Mouse (Mus musculus) gastrocnemius, adult 8-10 months (tissue): ENCODE data around the gene Msh2. TPM values are rescaled to one million over a fixed set of nuclear protein-coding genes. Genes with fewer than 3 reads are reported as not detected.
A peak's percentile ranks its signal among the peaks of the same experiment; 100 is the strongest.
"Not testable (repeated sequence)": the region's sequence is repeated elsewhere in the genome, so short reads cannot be mapped to it uniquely, and the experiment has no call there.

Source experiments
- DNase-seq, 2 experiments: peaks; one replicate each; pipeline ENCODE4 v3.0.0; 2022; ENCODE audit warnings: low spot score in 2 of 2
- total RNA-seq, 4 experiments: library from RNA; stranded (reverse); gene quantifications; 2 replicates each; pipeline ENCODE4 v1.2.4; 2022

Gene Msh2
- 10 to 100 TPM in 3 of 4 experiments, 1 to 10 TPM in 1; 9.7 to 14.3 (median 12.0) TPM for total RNA-seq

DNA sequence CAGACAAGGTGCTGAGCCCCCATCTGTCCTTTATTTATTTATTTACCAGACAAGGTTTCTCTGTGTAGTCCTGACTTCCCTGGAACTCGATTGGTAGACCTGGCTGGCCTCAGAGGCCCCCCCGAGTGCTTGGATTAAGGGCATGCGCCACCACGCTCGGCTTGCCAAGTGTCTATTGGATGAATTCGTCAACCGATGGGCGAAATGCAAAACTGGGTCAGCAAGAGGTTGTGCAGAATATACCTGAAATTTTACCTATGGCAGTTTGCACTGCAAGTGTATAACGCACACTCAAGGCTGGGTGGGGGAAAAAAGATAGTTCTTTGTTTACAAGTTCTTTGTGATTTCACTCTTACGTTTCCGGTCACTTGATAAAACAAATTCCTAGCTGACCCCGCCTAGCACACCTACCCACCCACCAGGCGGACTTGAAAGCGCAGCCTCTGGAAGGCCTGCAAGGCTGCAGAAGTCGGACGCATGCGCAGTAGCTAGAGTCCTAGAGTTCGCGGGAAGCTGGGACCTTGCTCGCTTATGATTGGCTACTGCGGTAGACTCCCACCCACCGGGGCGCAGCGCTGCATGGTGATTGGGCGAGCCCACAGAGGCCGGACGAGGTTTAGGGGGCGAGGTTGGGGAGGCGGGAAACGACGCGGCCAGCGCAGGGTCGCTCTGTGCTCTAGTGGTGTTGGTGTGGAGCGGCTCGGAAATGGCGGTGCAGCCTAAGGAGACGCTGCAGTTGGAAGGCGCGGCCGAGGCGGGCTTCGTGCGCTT, at the start of gene Msh2:
Msh2 (plus strand) TSS at position 441 of the 771 bp plus-strand sequence.
- peak; percentile 96 to 97 for DNase-seq

DNA sequence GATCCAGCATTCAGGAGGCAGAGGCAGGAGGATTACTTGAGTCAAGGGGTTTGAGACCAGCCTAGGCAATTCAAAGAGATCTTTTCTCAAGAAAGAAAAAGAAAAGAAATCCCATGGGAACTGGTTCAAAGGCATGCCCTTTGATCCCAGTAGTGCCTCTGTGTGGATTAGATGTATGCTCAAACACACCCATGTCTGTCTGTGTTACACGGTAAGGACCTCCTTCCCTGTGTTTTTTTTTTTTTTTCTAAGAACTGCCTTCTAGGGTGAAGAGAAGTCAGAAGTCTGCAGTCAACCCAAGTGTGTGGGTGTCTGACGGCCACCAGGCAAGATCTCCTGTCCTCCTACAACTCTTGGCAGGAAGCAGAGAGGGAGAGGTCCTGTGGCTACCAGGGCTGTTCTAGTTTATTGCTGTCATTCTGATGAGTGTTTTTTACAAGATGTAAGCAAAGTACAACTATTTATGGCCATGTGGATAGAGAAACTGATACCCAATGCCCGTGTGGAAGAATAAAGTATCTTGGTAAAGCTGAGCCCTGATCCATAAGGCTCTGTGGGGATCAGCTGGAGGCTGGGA, 46.5 kb upstream of the Msh2 start:
- DNase-seq = no peak

DNA sequence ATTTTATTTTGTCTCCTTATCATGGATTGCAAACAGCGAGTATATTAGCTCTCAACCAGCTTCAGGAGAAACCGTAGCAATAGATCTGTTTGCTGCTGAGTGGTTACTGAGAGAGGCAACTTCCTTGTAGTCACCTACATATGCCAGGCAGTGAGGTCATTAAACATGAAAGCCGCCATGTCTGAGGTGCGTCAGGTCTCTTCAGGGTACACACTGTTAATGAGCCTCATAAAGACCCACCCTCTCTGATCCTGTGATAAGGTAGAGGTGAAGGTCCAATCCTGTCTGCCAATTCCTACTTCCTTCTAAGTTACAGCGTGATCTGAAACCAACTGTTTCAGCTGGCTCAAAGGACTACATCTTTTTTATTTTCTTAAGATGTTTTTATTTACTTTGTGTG, 44.0 kb upstream of the Msh2 start:
- no peak for DNase-seq

DNA sequence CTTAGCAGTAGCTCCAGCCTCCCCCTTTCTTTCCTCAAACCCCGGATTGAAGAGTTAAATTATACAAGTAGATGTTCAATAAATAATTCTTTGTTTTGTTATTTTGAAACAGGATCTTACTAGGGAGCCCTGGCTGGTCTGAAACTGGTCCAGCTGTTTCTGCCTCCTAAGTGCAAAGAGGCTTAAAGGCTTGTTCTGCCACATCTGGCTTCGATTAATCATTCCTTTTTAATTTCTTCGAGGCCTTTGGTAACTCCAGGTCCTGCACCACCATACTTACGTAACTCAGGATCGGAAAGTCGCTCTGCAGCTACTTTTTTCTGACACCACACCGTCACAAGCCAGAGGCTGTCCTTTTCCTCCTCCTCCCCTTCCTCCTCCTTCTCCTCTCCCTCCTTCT, 43.4 kb upstream of the Msh2 start:
- DNase-seq = no peak

DNA sequence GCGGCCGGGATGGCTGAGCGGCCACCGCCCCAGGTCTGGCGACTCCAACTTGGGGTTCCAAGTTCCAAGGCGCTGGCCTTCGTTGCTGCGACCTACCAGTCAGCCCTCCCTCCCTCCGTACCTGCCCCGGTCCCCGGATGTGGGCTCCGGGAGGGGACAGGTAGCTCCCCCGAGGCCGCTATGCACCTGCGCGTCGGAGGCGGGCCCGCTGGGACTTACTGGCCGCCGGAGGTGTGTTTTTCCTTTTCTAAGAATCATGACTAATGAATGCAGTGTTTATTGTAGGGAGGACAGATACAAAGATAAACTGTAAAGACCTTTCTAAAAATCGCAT, 35.1 kb upstream of the Msh2 start:
- no peak for DNase-seq

DNA sequence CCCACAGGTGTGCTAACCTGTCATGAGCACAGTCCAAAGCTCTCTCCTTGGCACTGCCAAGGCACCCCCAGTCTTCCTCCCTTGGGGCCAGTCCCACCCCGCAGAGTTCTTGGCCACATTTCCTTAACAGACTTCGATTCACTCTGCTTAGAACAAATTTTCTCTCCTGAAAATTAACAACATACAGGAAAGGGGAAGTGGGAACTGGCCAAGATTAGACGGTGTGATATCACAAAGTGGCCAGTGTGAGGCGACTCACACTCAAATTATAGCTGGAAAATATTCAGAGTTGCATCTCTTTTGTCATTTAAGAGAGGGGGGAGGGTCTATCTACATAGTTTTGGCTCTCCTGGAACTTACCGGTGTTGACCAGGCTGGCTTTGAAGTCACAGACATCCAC, 32.9 kb upstream of the Msh2 start:
- no peak for DNase-seq

DNA sequence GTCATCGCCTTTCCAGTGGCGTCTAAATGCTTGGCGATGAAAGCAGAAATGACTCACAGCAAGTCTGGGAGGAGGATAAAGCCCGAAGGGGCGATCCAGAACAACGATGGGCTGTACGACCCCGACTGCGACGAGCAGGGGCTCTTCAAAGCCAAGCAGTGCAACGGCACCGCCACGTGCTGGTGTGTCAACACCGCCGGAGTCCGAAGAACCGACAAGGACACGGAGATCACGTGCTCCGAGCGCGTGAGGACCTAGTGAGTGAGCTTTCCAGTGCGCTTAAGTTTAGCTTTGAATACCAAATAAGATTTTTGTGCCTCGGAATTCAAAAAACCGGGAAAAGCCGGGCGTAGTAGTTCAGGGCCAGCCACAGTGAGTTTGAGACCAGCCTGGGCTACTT, 31.9 kb upstream of the Msh2 start:
- no peak for DNase-seq

DNA sequence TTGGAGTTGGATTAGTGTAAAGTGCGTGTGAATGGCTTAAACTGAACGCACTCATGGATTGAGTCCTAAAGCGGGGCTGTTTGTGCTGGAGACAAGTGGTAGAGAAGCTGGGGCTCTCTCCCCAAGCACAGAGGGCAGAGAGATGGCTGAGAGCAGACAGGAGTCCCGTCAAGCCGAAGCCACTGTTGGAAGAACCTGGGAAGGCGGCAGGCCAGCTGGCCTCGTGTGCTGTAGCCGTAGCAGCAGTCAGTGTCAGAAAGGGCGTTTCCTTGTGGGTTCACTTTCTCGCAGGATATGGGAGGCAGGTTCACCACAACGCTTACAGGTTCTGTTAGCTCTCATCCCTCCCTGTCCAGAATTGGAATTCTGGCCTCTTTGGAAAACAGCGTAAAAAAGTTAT, 31.1 kb upstream of the Msh2 start:
- no peak for DNase-seq

DNA sequence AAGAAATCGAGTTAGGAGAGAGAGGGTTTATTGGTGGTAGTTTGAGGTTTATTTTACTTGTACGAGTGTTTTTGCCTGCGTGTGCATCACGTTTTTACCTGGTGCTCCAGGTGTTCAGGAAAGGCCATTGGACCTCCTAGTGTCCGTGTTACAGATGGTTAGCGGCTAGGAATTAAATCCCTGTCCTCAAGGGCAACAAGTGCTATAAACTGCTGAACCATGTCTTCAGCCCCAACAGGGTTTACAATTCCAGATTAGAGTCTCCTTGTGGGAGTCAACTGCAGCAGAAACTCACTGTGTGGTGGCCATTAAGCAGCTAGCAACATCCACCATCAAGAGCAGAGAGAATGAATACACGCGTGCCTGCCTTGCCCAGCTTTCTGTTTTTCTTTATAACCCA, 29.4 kb upstream of the Msh2 start:
- DNase-seq = no peak

DNA sequence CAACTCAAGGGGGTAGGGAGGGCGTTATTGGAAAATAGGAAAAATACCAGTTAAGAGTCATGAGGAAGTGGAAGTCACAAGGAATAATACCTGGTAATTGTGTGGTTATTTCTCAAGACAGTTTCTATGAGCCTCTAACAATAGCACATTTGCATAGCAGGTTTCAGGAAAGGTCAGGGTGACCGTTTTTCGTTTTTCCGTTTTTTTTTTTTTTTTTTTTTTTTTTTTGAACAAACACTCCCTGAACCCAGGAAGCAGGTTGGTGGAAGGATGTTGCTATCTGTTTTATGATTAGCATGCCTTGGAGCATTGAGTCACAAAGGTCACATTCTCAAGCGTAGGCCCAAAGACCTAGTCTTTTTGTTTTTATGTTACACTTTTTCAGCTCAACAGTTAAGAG, 16.5 kb upstream of the Msh2 start:
- not testable (repeated sequence) for DNase-seq

DNA sequence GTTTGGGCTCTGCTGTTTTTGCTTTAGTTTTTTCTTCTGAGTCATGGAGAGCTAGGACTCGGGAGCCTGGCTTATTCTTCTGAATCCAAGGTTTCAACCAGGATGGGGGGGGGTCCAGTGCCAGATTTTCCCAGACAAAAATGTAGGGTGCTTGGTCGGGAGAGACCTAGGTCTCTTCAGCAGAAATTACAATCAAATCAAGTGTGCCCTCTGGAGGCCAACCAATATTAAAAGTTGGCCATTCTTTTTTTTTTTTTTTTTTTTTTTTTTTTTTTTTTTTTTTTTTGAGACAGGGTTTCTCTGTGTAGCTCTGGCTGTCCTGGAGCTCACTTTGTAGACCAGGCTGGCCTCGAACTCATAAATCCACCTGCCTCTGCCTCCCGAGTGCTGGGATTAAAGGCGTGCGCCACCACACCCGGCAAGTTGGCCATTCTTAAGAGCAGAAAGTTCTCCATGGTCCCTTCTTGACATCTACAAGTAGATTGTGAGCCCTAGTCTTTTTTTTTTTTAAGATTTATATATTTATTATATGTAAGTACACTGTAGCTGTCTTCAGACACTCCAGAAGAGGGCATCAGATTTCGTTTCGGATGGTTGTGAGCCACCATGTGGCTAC, 10.1 kb upstream of the Msh2 start:
- not testable (repeated sequence) for DNase-seq

DNA sequence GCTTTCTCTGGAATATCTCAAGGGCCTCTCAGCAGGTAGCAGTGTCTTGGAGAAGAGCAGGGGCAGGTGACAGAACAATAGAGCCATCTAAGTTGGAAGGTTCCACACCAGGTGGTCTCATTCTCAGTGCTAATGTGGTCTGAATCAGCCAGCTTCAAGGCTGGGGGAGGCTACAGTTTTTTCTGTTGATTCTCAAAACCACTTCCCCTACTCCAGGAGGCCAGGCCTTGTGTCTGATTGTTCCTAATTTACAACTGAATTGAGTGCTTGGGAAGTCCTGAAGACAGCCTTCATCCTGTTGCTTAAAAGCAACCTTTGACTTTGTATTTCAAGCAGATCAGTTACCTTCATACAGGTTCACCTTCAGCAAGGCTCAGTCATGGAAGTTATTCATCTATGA, 7.9 kb upstream of the Msh2 start:
- no peak for DNase-seq

DNA sequence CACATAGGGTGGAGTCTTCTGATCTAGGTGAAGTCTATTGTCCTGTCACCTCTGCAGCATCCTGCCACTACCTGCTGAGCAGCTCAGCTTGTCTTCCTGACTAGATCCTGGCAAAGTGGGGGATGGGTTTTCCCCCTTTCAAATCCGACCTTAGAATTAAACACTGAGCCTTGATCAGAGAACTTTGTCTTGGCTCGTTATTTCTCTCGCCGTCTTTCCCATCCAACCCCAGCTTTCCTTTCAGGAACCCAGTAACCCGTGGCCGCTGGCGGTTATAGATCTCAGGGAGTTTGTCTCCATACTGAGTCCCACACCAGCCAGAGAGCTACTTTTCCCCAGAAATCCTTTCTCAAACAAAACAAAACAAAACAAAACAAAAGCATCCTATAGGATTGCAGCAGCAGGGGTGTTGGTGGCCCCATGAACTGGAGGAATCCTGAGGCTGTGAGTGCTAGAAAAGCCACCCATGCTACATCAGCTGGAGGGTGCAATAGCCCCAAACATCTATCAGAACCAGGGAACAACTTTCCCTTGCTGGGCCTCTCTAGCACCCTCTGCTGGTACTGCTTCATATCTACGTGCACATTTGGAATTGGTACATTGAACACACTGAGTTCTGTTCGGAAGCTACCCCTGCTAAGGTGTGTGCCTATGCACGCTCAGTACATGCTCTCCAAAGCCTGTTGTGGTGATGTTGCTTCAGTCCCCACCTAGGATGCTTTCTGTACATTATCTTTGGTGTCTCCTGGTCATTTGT, 6.9 kb upstream of the Msh2 start:
- peak; percentile 6 to 16 for DNase-seq

DNA sequence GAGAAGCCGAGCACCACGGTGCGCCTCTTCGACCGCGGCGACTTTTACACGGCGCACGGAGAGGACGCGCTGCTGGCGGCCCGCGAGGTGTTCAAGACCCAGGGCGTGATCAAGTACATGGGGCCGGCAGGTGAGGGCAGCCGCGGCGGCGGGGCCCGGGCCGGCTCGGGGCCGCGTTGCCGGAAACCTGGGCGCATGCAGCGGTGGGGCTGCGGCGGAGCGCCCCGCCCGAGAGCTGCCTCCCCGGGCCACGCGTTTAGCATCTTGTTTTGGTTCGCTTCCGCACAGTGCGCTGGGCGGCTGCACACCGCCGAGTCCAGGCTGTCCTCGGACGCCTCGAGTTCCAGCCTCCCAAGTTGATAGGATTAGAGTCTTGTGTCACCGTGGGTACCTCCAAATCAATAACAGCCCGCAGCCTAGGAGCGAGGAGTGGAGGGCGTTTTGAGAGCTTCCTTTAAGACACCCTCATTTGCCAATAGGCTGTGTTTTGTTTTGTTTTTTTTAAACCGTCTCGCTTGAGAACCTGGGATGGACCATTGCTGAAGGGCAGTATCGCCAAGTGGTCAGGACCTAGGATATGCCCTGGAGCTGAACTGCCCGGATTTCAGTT, 652 bp downstream of the Msh2 start:
- peak in 1 of 2 experiments; percentile 23 for DNase-seq

DNA sequence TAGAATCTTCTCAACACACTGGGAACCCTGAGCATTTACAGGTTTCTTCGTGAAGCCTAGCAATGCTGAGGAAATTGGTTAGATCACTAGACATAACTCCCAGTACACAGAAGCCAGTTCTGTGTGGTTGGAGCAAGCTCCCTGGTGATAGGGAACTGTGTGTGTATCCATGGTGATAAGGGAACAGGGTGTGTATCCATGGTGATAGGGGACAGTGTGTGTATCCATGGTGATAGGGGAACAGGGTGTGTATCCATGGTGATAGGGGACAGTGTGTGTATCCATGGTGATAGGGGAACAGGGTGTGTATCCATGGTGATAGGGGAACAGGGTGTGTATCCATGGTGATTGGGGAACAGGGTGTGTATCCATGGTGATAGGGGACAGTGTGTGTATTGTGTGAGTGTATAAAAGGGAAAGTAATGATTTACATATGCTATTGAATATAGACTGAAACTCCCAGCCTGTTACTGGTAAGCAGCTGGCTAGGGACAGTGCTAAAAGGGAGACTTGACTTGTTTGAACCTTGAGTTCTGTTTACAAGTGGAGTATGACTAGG, 4.9 kb downstream of the Msh2 start:
- not testable (repeated sequence) for DNase-seq

DNA sequence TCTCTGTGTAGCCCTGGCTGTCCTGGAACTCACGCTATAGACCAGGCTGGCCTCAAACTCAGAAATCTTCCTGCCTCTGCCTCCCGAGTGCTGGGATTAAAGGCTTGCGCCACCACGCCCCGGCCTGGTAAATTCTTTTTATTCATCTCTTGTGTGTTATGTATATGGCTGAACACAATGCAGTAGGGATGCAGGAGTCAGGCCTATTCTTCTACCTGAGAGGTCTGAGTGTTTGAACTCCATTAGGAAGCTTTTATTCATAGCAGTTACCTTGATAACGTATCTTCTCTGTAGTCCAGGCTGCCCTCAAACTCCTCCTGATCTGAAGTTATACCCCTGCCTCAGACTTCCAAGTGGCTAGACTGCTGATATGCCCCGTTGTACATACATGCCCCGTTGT, 5.5 kb downstream of the Msh2 start:
- DNase-seq = no peak

DNA sequence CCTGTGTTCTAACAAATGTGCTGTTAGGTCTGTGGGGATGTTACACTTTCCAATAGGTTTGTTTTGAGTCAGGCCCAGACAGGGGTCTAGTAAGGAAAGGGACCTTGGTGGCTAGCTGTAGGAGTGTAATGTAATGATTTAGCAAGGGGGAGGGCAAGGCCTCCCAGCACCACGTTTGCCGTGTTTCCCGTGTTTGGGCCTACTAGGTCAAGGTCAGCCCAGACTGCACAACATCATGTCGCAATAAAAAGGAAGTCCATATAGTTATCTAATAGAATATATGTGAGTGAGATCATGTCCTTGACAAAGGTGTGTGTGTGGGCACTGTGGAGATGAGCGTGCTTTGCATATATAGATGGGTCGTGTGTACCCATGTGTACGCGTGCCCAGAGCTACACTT, 17.1 kb downstream of the Msh2 start:
- DNase-seq = no peak

DNA sequence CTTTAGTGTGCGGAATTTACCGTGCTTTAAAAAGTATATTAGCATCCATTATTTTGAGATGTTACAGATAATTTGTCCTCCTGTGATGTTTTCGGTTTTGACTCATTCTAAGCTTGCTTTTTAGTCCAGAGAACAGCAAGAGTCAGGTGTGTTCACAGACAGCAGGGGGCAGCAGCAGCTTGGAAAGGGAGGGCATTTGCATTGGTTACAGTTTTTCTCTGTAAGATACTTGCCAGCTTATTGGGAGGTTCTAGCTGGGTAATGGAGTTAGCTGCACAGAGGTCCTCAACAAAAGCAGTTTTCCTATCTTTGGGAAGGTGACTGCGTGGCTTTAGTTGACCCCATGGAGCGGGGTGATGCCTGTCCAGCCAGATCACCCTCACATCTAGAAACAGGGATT, 19.8 kb downstream of the Msh2 start:
- DNase-seq = no peak

DNA sequence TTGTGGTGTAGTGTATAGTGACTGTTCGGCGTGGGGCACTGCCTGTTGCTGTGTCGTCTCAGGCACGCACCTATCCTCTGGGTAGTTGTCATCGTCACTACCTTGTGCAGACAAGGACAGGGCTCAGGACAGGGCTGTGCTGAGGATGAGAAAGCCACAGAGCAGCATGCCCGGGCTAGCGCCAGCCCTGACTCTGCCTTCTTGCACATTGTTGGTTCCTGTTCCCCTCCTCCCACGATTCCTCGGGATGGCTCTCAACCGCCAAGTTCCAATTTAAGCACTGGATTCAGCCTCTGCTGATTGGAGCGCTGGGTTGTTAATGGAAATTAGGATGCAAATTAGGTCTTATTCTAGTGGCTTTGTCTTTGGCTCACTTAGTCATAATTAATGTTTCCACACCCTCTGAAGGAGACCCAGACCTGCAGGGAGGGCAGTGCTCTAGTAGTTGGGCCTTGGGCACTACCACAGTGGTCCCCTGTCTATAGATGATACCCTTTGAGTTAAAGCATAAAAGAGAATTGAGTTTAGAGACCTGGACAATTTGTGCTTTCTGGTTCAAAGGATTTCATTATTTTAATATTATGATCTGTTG, 23.8 kb downstream of the Msh2 start:
- no peak for DNase-seq

DNA sequence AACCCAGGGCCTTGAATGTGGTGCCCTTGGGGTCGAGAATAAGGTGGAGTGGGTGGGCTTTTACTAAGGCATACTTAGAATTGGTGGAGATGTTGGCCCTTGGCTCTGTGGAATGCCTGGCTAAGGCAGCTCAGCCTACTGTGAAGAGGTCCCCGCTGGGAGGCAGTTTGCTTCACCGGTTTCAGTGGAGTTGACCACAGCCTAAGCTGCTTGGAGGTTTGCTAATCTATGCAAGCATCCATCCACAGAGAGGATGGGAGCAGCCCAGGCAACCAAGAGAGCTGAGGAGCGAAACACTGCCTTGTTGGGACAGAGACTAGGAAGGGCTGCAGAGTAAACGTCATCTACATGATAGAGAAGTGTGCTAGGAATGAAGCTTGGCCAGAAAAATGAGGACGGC, 24.7 kb downstream of the Msh2 start:
- DNase-seq = no peak
